Mouse (Mus musculus) liver, adult (tissue): Measurements from ENCODE around the gene Pias3.

Source experiments
- GATA4 ChIP-seq: IDR thresholded peaks from 2 replicates; pipeline ENCODE4 v1.6.1; 2014; ENCODE audit warnings: mild to moderate bottlenecking, low read length; ENCODE audit not compliant: insufficient replicate concordance

Gene Pias3

DNA sequence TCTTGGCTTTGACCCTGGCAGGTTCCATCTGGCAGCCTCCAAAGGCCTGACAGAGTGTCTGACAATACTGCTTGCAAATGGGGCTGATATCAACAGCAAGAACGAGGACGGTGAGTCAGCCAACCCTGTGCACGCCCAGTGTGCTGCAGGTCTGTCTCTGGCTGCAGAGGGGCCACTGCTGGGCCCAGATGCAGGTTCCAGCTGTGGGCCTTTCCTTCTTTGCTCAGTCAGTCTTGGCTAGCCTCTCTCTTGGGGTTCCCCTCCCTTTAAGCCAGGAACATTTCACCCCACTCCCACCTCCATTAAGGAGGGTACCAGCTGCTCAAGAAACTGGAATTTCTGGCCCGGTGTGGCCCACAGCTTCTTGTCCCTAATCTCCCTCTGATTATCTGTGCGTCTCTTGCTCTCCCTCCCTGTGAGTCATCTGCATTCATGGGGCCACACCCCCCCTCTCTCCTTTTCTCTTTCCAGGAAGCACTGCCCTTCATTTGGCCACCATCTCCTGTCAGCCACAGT lies 17.0 kb upstream of the Pias3 start:
- no peak for TF ChIP-seq GATA4

DNA sequence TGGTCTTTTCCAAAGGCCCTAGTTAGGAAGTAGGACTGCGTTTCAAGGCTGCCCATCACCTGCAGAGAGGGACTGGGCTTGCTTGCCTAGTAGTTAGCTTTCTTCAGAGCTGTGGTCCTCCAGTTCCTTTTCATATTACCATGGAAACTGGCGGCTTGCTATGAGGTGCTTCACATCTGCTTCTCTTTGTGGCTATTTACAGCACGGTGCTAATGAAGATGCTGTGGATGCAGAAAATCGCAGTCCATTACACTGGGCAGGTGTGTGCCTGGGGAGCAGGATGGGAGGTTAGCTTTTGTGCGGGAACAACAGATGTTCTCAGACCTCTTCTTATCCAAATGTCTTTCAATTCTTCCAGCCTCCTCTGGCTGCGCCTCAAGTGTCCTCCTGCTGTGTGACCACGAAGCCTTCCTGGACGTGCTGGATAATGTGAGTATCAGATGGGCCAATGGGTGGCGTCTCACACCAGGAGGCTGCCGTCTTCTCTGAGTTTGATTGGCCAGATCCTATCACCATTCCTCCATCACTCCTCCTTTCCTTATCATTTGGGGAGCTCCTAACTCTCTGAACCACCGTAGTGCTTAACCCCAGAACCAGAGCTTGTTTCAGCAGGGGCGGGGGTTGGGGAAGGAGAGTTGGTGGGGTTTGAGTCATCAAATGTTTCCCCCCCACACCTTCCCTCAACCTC lies 15.8 kb upstream of the Pias3 start:
- no peak for TF ChIP-seq GATA4

DNA sequence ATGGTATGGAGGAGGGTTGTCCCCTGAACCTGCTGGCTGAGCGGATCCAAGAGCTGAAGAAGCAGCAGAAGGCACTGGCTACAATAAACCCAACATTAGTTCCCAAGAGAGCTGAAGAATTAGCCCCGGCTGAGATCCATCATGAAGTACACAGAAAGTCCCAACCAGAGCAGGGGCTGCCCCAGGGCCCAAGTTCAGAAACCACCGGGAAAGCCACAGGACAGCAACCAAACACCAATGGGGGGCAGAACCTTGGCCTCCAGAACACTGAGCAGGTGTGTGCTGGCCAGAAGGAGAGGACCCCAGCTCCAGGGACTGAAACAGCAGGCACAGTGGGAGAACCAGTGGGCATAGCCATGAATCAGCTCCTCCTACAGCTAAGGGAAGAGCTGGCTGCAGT lies 12.7 kb upstream of the Pias3 start:
- no peak for TF ChIP-seq GATA4

- no peak for TF ChIP-seq GATA4
These were observed 11.9 kb upstream of the Pias3 start for GRCm38 (mm10) chr3:96684151-96684821.

- no peak for TF ChIP-seq GATA4
These were observed 11.4 kb upstream of the Pias3 start for GRCm38 (mm10) chr3:96684822-96685156.

DNA sequence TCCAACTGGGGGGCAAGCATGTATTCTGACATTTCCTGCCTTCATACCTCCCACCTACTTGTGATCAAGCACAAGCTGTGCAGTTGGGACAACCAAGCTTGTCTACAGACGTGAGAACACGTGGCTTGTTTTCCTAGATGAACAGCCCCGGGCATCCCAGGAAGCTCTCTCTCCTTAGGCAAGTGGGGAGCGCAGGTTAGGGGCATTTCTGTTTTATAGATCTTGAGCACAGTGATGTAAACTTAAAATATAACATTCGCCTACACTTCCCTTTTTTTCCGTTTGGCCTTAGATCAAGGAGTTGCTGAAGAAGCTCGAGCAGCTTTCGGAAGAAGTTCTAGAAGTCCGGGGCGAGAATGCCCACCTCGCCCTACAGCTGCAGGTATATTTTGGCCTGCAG lies 7.3 kb upstream of the Pias3 start:
- no peak for TF ChIP-seq GATA4

DNA sequence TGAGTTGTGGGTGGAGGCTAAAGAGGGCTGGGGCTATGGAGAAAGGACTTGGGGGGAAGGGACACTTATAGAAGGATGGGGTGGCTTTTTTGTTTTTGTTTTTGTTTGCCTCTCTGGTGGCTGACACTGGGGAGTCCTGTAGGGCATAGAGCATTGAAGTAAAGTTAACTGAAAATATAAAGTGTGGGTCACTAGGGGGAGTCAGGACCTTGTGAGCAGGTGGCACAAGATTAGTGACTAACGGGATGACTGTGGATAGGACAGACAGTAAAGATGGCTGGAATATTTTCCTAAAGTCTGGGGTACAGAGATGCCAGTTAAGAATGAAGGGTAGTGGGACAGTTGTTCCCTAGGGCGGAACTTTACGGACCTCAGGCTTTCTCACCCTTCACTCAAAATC lies 5.9 kb upstream of the Pias3 start:
- TF ChIP-seq GATA4 = no peak

GRCm38 (mm10) chr3:96692506-96692905 lies 3.7 kb upstream of the Pias3 start:
- no peak for TF ChIP-seq GATA4

DNA sequence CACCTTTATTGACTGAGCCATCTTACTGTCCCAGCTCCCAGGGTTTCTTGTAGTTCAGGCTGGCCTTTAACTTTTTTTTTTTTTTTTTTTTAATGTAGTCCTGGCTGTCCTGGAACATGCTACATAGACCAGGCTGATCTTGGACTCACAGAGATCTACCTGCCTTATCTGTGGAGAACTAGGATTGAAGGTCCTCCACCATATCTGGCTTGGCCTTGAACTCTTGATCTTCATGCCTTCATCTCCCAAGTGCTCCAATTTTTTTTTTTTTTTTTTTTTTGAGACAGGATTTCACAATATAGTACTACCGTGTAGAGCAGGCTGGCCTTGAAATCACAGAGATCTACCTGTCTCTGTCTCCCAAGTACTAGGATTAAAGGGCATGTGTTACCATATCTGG lies 2.6 kb upstream of the Pias3 start:
- no peak for TF ChIP-seq GATA4

- no peak for TF ChIP-seq GATA4
These were observed 865 bp downstream of the Pias3 start for GRCm38 (mm10) chr3:96696766-96697732.

DNA sequence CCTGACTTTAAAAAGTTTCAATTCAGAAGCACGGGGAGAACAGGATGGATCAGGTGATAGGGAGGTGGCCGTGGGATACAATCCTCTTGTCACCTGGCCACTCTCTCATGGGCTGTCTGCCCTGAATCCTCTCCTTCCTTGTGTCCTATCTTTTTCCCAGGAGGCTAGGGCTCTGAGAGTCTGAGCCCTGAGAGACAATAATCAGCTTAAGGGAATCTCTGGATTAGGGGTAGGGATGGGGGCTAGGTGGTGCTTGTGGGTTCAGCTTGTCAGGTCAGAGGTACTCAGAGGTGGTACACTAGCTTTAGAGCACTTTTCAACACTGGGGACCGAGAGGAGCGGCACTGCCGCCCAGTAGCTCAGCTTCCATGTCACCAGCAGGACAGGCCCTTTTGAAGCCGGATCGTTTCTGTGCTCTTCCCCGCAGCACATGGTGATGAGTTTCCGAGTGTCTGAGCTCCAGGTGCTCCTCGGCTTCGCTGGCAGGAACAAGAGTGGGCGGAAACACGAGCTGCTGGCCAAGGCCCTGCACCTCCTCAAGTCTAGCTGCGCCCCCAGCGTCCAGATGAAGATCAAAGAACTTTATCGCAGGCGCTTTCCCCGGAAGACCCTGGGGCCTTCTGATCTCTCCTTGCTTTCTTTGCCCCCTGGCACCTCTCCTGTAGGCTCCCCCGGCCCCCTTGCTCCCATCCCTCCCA lies 3.0 kb downstream of the Pias3 start:
- TF ChIP-seq GATA4 = no peak

GRCm38 (mm10) chr3:96700376-96700775 lies 4.2 kb downstream of the Pias3 start:
- TF ChIP-seq GATA4 = no peak

- no peak for TF ChIP-seq GATA4
These were observed 4.8 kb downstream of the Pias3 start for GRCm38 (mm10) chr3:96701003-96701402.

DNA sequence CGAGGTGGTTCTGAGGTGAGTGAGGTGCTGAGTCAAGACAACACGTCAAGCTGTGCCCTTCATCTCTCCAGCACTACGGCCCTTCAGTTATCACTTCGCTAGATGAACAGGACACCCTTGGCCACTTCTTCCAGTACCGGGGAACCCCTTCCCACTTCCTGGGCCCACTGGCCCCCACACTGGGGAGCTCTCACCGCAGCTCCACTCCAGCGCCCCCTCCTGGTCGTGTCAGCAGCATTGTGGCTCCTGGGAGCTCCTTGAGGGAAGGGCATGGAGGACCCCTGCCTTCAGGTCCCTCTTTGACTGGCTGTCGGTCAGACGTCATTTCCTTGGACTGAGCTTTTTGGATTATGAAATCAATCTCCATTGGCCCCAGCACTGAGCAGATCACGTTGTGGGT lies 8.6 kb downstream of the Pias3 start:
- no peak for TF ChIP-seq GATA4

DNA sequence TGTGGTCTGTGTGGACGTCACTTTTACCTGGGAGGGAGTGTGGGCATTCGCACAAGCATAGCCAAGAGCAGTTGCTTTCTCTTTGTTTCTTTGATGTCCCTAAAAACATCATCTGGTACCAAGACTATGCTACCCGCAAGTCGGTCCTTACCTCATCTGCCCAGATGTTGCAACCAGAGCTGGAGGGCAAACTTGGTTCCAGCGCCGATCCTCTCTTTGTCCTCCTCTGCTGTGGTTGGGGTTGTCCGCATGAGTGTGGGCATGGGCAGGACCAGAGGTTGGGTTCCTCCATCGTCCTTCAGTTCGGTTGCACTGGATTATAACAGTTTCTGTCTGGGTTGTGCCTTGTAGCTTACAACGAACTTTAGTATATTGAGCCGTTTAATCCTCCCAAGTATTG lies 10.0 kb downstream of the Pias3 start:
- TF ChIP-seq GATA4 = no peak
